Mouse (Mus musculus): ENCODE results near the gene Gtf2ird1. TPM values are rescaled to one million over a fixed set of nuclear protein-coding genes. Genes with fewer than 3 reads are reported as not detected.

The Gtf2ird1 gene
- polyA plus RNA-seq, 1 experiment: 22.4 TPM

GRCm38 (mm10) chr5:134309345-134309744, 147.2 kb downstream of the Gtf2ird1 start:
- no peak overlapping the region for H3K27ac ChIP-seq (ENCODE audit: insufficient read depth, low read depth, low read length)

More at GRCm38 (mm10) chr5:134309345-134309744, 147.2 kb downstream of the Gtf2ird1 start:
- TF ChIP-seq CTCF (conservative IDR thresholded peaks at IDR 0.05; ENCODE audit: insufficient read depth, insufficient read length, low read depth, low read length) (no peak), POLR2A (IDR thresholded peaks at IDR 0.05; ENCODE audit: low read depth, low read length) (no peak)
- no peaks in the 10 kb centered on the region; the same call in 1 of the 2 replicates for H3K36me3 ChIP-seq (ENCODE audit: control insufficient read depth, insufficient read depth, low read length)
- no peak for DNase-seq
- H3K4me3 ChIP-seq (ENCODE audit: insufficient read depth, low read depth, low read length): no peak overlapping the region
- no peaks in the 10 kb centered on the region for H3K27me3 ChIP-seq (replicated peaks; ENCODE audit: control insufficient read depth, insufficient read depth, low read length)
- H3K4me1 ChIP-seq (ENCODE audit: control insufficient read depth, insufficient read depth, low read length): peaks cover 7% of the 10 kb centered on the region
- 97% methylated on average over 1 of the region's 1 CpGs for WGBS

Other genes with a start within 250 kb of the Gtf2ird1 start
- gene Ncf1, start 227.1 kb downstream of the Gtf2ird1 start, polyA plus RNA-seq (2012; rRNA removed): 2.6 and 6.7 TPM in 2 replicates
- 86.4 and 103 TPM in 2 replicates for gene Gtf2i, start 142.0 kb downstream of the Gtf2ird1 start, polyA plus RNA-seq (2012; rRNA removed)
- gene Clip2, start 95.7 kb upstream of the Gtf2ird1 start, polyA plus RNA-seq (2012; rRNA removed): 22.4 and 25.2 TPM in 2 replicates
- gene Syna, start 103.5 kb upstream of the Gtf2ird1 start, polyA plus RNA-seq (2012; rRNA removed): 0.34 and 0.48 TPM in 2 replicates
- gene Rfc2, start 124.7 kb upstream of the Gtf2ird1 start, polyA plus RNA-seq (2012; rRNA removed): 65.5 and 76.4 TPM in 2 replicates
- gene Lat2, start 158.3 kb upstream of the Gtf2ird1 start, polyA plus RNA-seq (2012; rRNA removed): 1.8 and 3.3 TPM in 2 replicates
- gene Eif4h, start 182.8 kb upstream of the Gtf2ird1 start, polyA plus RNA-seq (2012; rRNA removed): 192 and 218 TPM in 2 replicates
- 7.3 and 7.9 TPM in 2 replicates for gene Limk1, start 231.9 kb upstream of the Gtf2ird1 start, polyA plus RNA-seq (2012; rRNA removed)